ENCODE assay signal across 14 mouse cellular contexts in the genomic region with DNA sequence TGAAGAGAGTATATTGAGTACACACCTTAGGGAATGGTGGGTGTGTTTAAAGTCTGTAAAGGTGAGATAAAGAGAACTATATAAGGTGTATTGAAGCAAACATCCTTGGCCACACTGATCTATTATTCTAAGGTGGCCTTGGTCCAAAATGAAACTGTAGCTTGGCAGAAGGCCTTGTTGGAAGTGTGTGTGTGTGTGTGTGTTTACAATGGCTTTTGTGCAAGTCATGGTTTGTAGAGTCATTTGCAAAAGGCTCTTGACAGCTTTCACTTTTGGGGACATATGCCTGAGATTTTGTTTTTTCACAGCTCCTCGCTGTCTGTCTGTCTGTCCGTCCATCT.
"Had no signal": no experiment of that assay in that cellular context is flagged by ENCODE, and none has a peak within 500 bp of the region (broad histone marks: within the 10 kb centered on the region; RNA-seq: fewer than 3 reads in every experiment).

No protein-coding gene starts in this region.

- H3K9me3 ChIP-seq: kidney, embryonic 15.5 days; limb, embryonic 13.5 days; midbrain, embryonic 10.5 days; neural tube, embryonic 15.5 days had no signal

- H3K4me1 ChIP-seq: kidney, embryonic 15.5 days; limb, embryonic 13.5 days; midbrain, embryonic 10.5 days; neural tube, embryonic 15.5 days had no signal

- H3K36me3 ChIP-seq: kidney, embryonic 15.5 days; limb, embryonic 13.5 days; midbrain, embryonic 10.5 days; neural tube, embryonic 15.5 days had no signal

- DNase-seq: kidney, adult 18-20 months; kidney, postnatal 14 days; left cerebral cortex, postnatal 4 days; midbrain, embryonic 14.5 days; right cerebral cortex, adult 18-20 months; right cerebral cortex, postnatal 25 days; thymus, adult 18-20 months; thymus, postnatal 14 days had no signal

- H3K27me3 ChIP-seq: kidney, embryonic 15.5 days; limb, embryonic 13.5 days; neural tube, embryonic 15.5 days had no signal

- H3K27ac ChIP-seq: kidney, embryonic 15.5 days; limb, embryonic 13.5 days; midbrain, embryonic 10.5 days; neural tube, embryonic 15.5 days had no signal

- H3K4me3 ChIP-seq: kidney, embryonic 15.5 days; limb, embryonic 13.5 days; midbrain, embryonic 10.5 days; myocyte; neural tube, embryonic 15.5 days had no signal

- H3K9ac ChIP-seq: kidney, embryonic 15.5 days; limb, embryonic 13.5 days; neural tube, embryonic 15.5 days had no signal

- H3K4me2 ChIP-seq: kidney, embryonic 15.5 days; limb, embryonic 13.5 days; liver, embryonic 11.5 days; neural tube, embryonic 15.5 days had no signal
